Mouse (Mus musculus) kidney, adult 2 months (tissue): Measurements from ENCODE around the gene Tnfsf9.

ENCODE experiments used
- CTCF ChIP-seq: fragments of 200-500 bp; conservative IDR thresholded peaks from 2 replicates; pipeline ENCODE4 v1.5.1; 2011; ENCODE audit warnings: low read depth, mild to moderate bottlenecking, control low read depth, low read length, moderate library complexity, mixed read lengths; ENCODE audit not compliant: insufficient read depth, insufficient read length
- POLR2A ChIP-seq: fragments of 200-500 bp; IDR thresholded peaks from one replicate; pipeline ENCODE4 v1.6.1; 2011; ENCODE audit warnings: low read depth, low read length, control low read depth

DNA sequence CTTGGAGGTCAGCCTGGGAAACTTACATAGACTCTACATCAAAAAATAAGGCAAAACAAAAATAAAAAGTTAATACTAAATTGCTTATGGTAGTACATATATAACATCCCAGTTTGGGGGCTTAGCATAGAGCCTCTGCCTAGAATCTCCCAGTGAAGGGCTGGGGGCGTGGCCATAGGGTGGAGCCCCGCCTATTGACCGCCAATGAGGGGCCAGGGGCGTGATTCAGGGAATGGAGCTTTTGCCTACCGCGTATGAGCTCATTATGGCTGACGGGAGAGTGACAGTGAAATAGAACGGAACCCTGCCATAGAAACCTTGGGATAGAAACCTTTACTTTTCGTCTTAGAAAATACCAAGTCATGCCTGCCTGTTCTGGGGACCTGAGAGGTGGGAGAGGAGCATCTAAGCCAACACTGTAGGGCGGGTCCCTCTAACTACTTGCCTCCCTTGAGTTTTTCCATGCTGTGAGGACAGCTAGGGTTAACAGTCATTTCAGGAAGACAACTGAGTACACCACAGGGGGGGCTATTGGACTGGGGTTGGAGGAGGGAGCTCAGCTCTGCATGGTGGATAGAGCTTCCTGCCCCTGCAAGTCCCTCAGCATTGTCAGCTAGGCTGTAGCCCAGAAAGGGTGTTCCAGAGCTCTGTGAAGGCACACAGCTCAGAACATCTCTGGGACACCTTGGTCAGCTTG lies 5.3 kb upstream of the Tnfsf9 start:
- TF ChIP-seq POLR2A (no peak), CTCF (no peak)
